Mouse (Mus musculus): ENCODE data around the gene Erc2. TPM values are rescaled to one million over a fixed set of nuclear protein-coding genes. Genes with fewer than 3 reads are reported as not detected.

The Erc2 gene
- polyA plus RNA-seq, 1 experiment from 2014 or later: 33.9 TPM

- Histone ChIP-seq H3K27ac (ENCODE audit: low read depth, low read length) (no peak overlapping the region), H3K4me1 (replicated peaks; ENCODE audit: control insufficient read depth, insufficient read depth, low read length) (no peaks in the 10 kb centered on the region; the same call in 1 of the 2 replicates), H3K9ac (ENCODE audit: low read depth, low read length) (no peak overlapping the region), H3K4me3 (ENCODE audit: low read depth, low read length) (no peak overlapping the region), H3K9me3 (ENCODE audit: control insufficient read depth, low read length) (no peaks in the 10 kb centered on the region), H3K4me2 (replicated peaks; ENCODE audit: low read depth, low read length) (no peak overlapping the region), H3K36me3 (ENCODE audit: control insufficient read depth, insufficient read depth, low read length) (no peaks in the 10 kb centered on the region), H3K27me3 (ENCODE audit: control insufficient read depth, insufficient read depth, low read length) (peaks cover 33% of the 10 kb centered on the region)
- ATAC-seq (ENCODE audit: low FRiP score) (no peak), DNase-seq (ENCODE audit: low spot score) (no peak)
- WGBS: 80% methylated on average over 7 of the region's 7 CpGs
Measured at GRCm38 (mm10) chr14:28443254-28443944, 821.2 kb downstream of the Erc2 start.

DNA sequence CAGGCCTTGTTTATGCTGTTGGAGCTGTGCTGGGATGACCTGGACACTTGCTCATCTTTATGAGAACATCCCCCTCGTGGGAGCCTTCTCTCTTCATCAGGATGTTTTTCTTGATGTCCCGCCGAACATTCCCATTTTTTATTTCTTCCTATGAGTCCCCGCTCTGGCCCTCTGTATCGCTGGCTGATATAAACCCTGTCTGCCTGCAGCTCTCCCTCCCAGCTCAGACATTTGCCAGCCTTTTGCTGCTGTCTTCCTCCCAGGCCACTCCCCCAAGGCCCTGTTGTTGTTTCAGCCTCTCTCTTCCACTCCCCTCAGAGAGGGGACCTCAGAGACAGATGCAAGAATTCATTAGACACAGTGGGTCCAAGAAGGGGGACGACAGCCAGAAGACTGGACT is 823.5 kb downstream of the Erc2 start:
- no peaks in the 10 kb centered on the region; the same call in 1 of the 2 replicates for H3K4me1 ChIP-seq (replicated peaks; ENCODE audit: control insufficient read depth, insufficient read depth, low read length)
- no peak overlapping the region for H3K4me3 ChIP-seq (ENCODE audit: low read depth, low read length)
- DNase-seq (ENCODE audit: low spot score) (no peak), ATAC-seq (ENCODE audit: low FRiP score) (no peak)
- no peak overlapping the region for H3K9ac ChIP-seq (ENCODE audit: low read depth, low read length)
- no peaks in the 10 kb centered on the region for H3K9me3 ChIP-seq (ENCODE audit: control insufficient read depth, low read length)
- H3K27me3 ChIP-seq (ENCODE audit: control insufficient read depth, insufficient read depth, low read length): peaks cover 41% of the 10 kb centered on the region
- no peak overlapping the region for H3K27ac ChIP-seq (ENCODE audit: low read depth, low read length)
- H3K36me3 ChIP-seq (ENCODE audit: control insufficient read depth, insufficient read depth, low read length): no peaks in the 10 kb centered on the region
- 78% methylated on average over 6 of the region's 6 CpGs for WGBS
- H3K4me2 ChIP-seq (replicated peaks; ENCODE audit: low read depth, low read length): no peak overlapping the region

DNA sequence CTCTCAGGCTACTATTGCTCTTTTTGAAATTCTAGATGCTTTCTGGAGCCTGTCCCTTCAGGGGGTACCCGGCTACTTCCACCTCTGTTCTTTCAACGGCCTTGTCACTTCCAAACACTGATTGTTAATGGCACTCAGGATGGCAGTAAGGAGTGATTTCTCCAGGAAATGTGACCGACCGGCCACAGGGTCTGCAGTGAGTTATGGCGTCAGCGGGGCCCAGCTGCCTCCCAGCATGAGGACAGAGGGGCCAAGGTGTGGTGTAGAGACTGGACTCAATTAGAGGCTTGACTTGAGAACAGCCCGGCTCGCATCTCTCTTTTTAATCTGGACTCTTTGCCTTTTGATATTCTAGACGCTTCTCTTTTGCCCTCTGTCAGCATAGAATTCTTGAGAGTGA is 829.5 kb downstream of the Erc2 start:
- 43% methylated on average over 9 of the region's 9 CpGs for WGBS
- H3K27me3 ChIP-seq (ENCODE audit: control insufficient read depth, insufficient read depth, low read length): peaks cover 47% of the 10 kb centered on the region
- H3K27ac ChIP-seq (ENCODE audit: low read depth, low read length): 0 out of 2 replicates have a peak overlapping the region, but pooled peaks have one; percentile 48
- DNase-seq (ENCODE audit: low spot score) (peak; percentile 17), ATAC-seq (ENCODE audit: low FRiP score) (no peak)
- no peaks in the 10 kb centered on the region; the same call in 1 of the 2 replicates for H3K4me1 ChIP-seq (replicated peaks; ENCODE audit: control insufficient read depth, insufficient read depth, low read length)
- no peak overlapping the region for H3K4me2 ChIP-seq (replicated peaks; ENCODE audit: low read depth, low read length)
- no peak overlapping the region for H3K9ac ChIP-seq (ENCODE audit: low read depth, low read length)
- no peaks in the 10 kb centered on the region for H3K9me3 ChIP-seq (ENCODE audit: control insufficient read depth, low read length)
- no peak overlapping the region for H3K4me3 ChIP-seq (ENCODE audit: low read depth, low read length)
- no peaks in the 10 kb centered on the region for H3K36me3 ChIP-seq (ENCODE audit: control insufficient read depth, insufficient read depth, low read length)

- Histone ChIP-seq H3K4me2 (replicated peaks; ENCODE audit: low read depth, low read length) (no peak overlapping the region), H3K4me1 (replicated peaks; ENCODE audit: control insufficient read depth, insufficient read depth, low read length) (no peaks in the 10 kb centered on the region; the same call in 1 of the 2 replicates), H3K36me3 (ENCODE audit: control insufficient read depth, insufficient read depth, low read length) (no peaks in the 10 kb centered on the region), H3K9ac (ENCODE audit: low read depth, low read length) (no peak overlapping the region), H3K27me3 (ENCODE audit: control insufficient read depth, insufficient read depth, low read length) (peaks cover 29% of the 10 kb centered on the region), H3K9me3 (ENCODE audit: control insufficient read depth, low read length) (no peaks in the 10 kb centered on the region), H3K4me3 (ENCODE audit: low read depth, low read length) (no peak overlapping the region), H3K27ac (ENCODE audit: low read depth, low read length) (no peak overlapping the region)
- no peak for ATAC-seq (ENCODE audit: low FRiP score)
- 85% methylated on average over 7 of the region's 7 CpGs for WGBS
- no peak for DNase-seq (ENCODE audit: low spot score)
Measured at GRCm38 (mm10) chr14:28456372-28457076, 834.3 kb downstream of the Erc2 start.

DNA sequence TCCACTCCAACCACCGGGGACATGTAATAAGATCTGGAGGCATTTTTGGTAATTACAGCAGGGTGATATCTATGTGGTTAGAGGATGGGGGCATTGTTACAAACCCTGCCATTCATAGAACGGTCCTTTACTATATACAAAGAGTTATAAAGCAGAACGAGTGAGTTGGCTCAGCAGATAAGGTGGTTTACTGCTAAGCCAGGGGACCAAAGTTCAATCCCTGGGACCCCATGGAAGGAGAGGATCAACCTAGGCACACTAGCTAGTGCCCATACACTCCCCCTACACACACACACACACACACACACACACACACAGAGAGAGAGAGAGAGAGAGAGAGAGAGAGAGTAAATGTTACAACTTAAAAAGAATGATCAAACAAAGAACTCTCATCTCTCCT is 835.2 kb downstream of the Erc2 start:
- ATAC-seq (ENCODE audit: low FRiP score) (no peak), DNase-seq (ENCODE audit: low spot score) (no peak)
- Histone ChIP-seq H3K4me1 (replicated peaks; ENCODE audit: control insufficient read depth, insufficient read depth, low read length) (no peaks in the 10 kb centered on the region), H3K27ac (ENCODE audit: low read depth, low read length) (no peak overlapping the region), H3K36me3 (ENCODE audit: control insufficient read depth, insufficient read depth, low read length) (no peaks in the 10 kb centered on the region), H3K27me3 (ENCODE audit: control insufficient read depth, insufficient read depth, low read length) (peaks cover 27% of the 10 kb centered on the region), H3K9ac (ENCODE audit: low read depth, low read length) (no peak overlapping the region), H3K4me3 (ENCODE audit: low read depth, low read length) (no peak overlapping the region), H3K9me3 (ENCODE audit: control insufficient read depth, low read length) (no peaks in the 10 kb centered on the region), H3K4me2 (replicated peaks; ENCODE audit: low read depth, low read length) (no peak overlapping the region)
- WGBS: 75% methylated on average over 3 of the region's 3 CpGs

- Histone ChIP-seq H3K4me3 (ENCODE audit: low read depth, low read length) (no peak overlapping the region), H3K4me1 (replicated peaks; ENCODE audit: control insufficient read depth, insufficient read depth, low read length) (no peaks in the 10 kb centered on the region), H3K9me3 (ENCODE audit: control insufficient read depth, low read length) (no peaks in the 10 kb centered on the region), H3K27me3 (ENCODE audit: control insufficient read depth, insufficient read depth, low read length) (no peaks in the 10 kb centered on the region), H3K9ac (ENCODE audit: low read depth, low read length) (no peak overlapping the region), H3K27ac (ENCODE audit: low read depth, low read length) (no peak overlapping the region), H3K4me2 (replicated peaks; ENCODE audit: low read depth, low read length) (no peak overlapping the region), H3K36me3 (ENCODE audit: control insufficient read depth, insufficient read depth, low read length) (no peaks in the 10 kb centered on the region)
- DNase-seq (ENCODE audit: low spot score) (no peak), ATAC-seq (ENCODE audit: low FRiP score) (no peak)
- 74% methylated on average over 5 of the region's 5 CpGs for WGBS
Measured at GRCm38 (mm10) chr14:28467956-28468355, 845.7 kb downstream of the Erc2 start.

GRCm38 (mm10) chr14:28469696-28470095 is 847.5 kb downstream of the Erc2 start:
- Histone ChIP-seq H3K9me3 (ENCODE audit: control insufficient read depth, low read length) (no peaks in the 10 kb centered on the region), H3K27me3 (ENCODE audit: control insufficient read depth, insufficient read depth, low read length) (no peaks in the 10 kb centered on the region), H3K36me3 (ENCODE audit: control insufficient read depth, insufficient read depth, low read length) (no peaks in the 10 kb centered on the region), H3K4me1 (replicated peaks; ENCODE audit: control insufficient read depth, insufficient read depth, low read length) (no peaks in the 10 kb centered on the region), H3K4me3 (ENCODE audit: low read depth, low read length) (no peak overlapping the region), H3K4me2 (replicated peaks; ENCODE audit: low read depth, low read length) (no peak overlapping the region), H3K9ac (ENCODE audit: low read depth, low read length) (no peak overlapping the region), H3K27ac (ENCODE audit: low read depth, low read length) (no peak overlapping the region)
- DNase-seq (ENCODE audit: low spot score): no peak
- 27% methylated on average over 4 of the region's 4 CpGs for WGBS
- no peak for ATAC-seq (ENCODE audit: low FRiP score)

DNA sequence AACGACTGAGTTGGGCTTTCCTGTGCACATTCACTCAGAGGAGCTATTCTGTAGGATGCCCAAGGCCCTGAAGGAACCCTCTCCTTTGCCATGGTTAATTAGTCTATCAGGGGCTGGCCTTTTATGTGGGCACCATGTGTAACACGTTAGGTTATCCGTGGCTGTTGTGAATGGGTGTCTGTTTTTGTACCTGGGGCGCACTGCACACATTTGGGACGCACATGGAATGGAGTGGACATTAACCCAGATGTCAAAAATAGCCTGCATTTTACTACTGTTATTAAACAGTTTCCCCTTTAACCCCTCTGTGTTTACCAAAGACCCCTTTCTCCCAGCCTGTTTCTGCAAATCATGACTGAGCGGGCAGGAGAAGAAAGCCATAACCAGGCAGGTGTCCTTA is 848.0 kb downstream of the Erc2 start:
- 59% methylated on average over 6 of the region's 6 CpGs for WGBS
- no peak for ATAC-seq (ENCODE audit: low FRiP score)
- no peaks in the 10 kb centered on the region for H3K36me3 ChIP-seq (ENCODE audit: control insufficient read depth, insufficient read depth, low read length)
- no peaks in the 10 kb centered on the region for H3K27me3 ChIP-seq (ENCODE audit: control insufficient read depth, insufficient read depth, low read length)
- H3K4me3 ChIP-seq (ENCODE audit: low read depth, low read length): no peak overlapping the region
- DNase-seq (ENCODE audit: low spot score): no peak
- H3K9ac ChIP-seq (ENCODE audit: low read depth, low read length): no peak overlapping the region
- H3K4me1 ChIP-seq (replicated peaks; ENCODE audit: control insufficient read depth, insufficient read depth, low read length): no peaks in the 10 kb centered on the region
- no peaks in the 10 kb centered on the region for H3K9me3 ChIP-seq (ENCODE audit: control insufficient read depth, low read length)
- H3K27ac ChIP-seq (ENCODE audit: low read depth, low read length): no peak overlapping the region
- no peak overlapping the region for H3K4me2 ChIP-seq (replicated peaks; ENCODE audit: low read depth, low read length)

GRCm38 (mm10) chr14:28475012-28475411 is 852.8 kb downstream of the Erc2 start:
- ATAC-seq (ENCODE audit: low FRiP score): peak; percentile 19; the same call in 1 of the 2 replicates
- Histone ChIP-seq H3K4me2 (replicated peaks; ENCODE audit: low read depth, low read length) (no peak overlapping the region), H3K4me3 (ENCODE audit: low read depth, low read length) (no peak overlapping the region), H3K36me3 (ENCODE audit: control insufficient read depth, insufficient read depth, low read length) (no peaks in the 10 kb centered on the region), H3K27me3 (ENCODE audit: control insufficient read depth, insufficient read depth, low read length) (no peaks in the 10 kb centered on the region), H3K27ac (ENCODE audit: low read depth, low read length) (no peak overlapping the region), H3K4me1 (replicated peaks; ENCODE audit: control insufficient read depth, insufficient read depth, low read length) (no peaks in the 10 kb centered on the region), H3K9me3 (ENCODE audit: control insufficient read depth, low read length) (no peaks in the 10 kb centered on the region), H3K9ac (ENCODE audit: low read depth, low read length) (no peak overlapping the region)
- WGBS: 30% methylated on average over 3 of the region's 3 CpGs
- no peak for DNase-seq (ENCODE audit: low spot score)

Measured in hindbrain, embryonic 11.5 days (tissue).